11 mouse cellular contexts compared by ENCODE assay signal in genomic region chrX:20548880-20549440, GRCm38 (mm10). TPM values are rescaled to one million over a fixed set of nuclear protein-coding genes. Genes with fewer than 3 reads are reported as not detected.
A peak's percentile ranks its signal among the peaks of the same experiment; 100 is the strongest.
DNase-seq lines count a peak whose midpoint lies in the region; ATAC-seq and TF ChIP-seq lines count a peak whose summit lies in the region.
"Had no signal": no experiment of that assay in that cellular context is flagged by ENCODE, and none has a peak within 500 bp of the region (broad histone marks: within the 10 kb centered on the region; RNA-seq: fewer than 3 reads in every experiment).

No protein-coding gene starts in this region.

- H3K27ac ChIP-seq in heart, embryonic 12.5 days (ENCODE audit: poor library complexity, severe bottlenecking), result no peak overlapping the region
- H3K27ac ChIP-seq in midbrain, embryonic 13.5 days, result no peak overlapping the region
- no peak overlapping the region for H3K27ac ChIP-seq in midbrain, embryonic 11.5 days (ENCODE audit: low read depth, low read length)
- H3K27ac ChIP-seq in stomach, postnatal 0 days (replicated peaks), result no peak overlapping the region
- H3K27ac ChIP-seq: macrophage had no signal

- H3K9ac ChIP-seq in heart, embryonic 12.5 days, result no peak overlapping the region
- H3K9ac ChIP-seq in midbrain, embryonic 13.5 days (replicated peaks), result no peak overlapping the region
- H3K9ac ChIP-seq in midbrain, embryonic 11.5 days (ENCODE audit: low read length), result no peak overlapping the region
- no peak overlapping the region for H3K9ac ChIP-seq in stomach, postnatal 0 days (ENCODE audit: low read length)

- no peaks in the 10 kb centered on the region for H3K27me3 ChIP-seq in heart, embryonic 12.5 days (replicated peaks)
- no peaks in the 10 kb centered on the region for H3K27me3 ChIP-seq in midbrain, embryonic 13.5 days
- H3K27me3 ChIP-seq in midbrain, embryonic 11.5 days (ENCODE audit: control insufficient read depth, insufficient read depth, low read length), result no peaks in the 10 kb centered on the region
- no peaks in the 10 kb centered on the region for H3K27me3 ChIP-seq in stomach, postnatal 0 days (ENCODE audit: control insufficient read depth, insufficient read depth, low read length)

- peak overlapping the region; percentile 45; the same call in 1 of the 2 replicates for H3K4me3 ChIP-seq in heart, embryonic 12.5 days
- H3K4me3 ChIP-seq in midbrain, embryonic 13.5 days (replicated peaks), result no peak overlapping the region; the same call in 1 of the 2 replicates
- no peak overlapping the region for H3K4me3 ChIP-seq in midbrain, embryonic 11.5 days (ENCODE audit: low read depth, low read length)
- H3K4me3 ChIP-seq in stomach, postnatal 0 days (ENCODE audit: low read depth, low read length), result no peak overlapping the region

- peak overlapping the region; percentile 63 for H3K4me2 ChIP-seq in heart, embryonic 12.5 days
- peak overlapping the region; percentile 60; the same call in 1 of the 2 replicates for H3K4me2 ChIP-seq in midbrain, embryonic 13.5 days (replicated peaks)
- no peak overlapping the region for H3K4me2 ChIP-seq in midbrain, embryonic 11.5 days
- H3K4me2 ChIP-seq in stomach, postnatal 0 days (replicated peaks; ENCODE audit: low read depth), result peak overlapping the region; percentile 61

- no peaks in the 10 kb centered on the region for H3K36me3 ChIP-seq in heart, embryonic 12.5 days
- no peaks in the 10 kb centered on the region for H3K36me3 ChIP-seq in midbrain, embryonic 13.5 days
- H3K36me3 ChIP-seq in midbrain, embryonic 11.5 days (ENCODE audit: control insufficient read depth, insufficient read depth, low read length), result no peaks in the 10 kb centered on the region
- H3K36me3 ChIP-seq in stomach, postnatal 0 days (ENCODE audit: control insufficient read depth, insufficient read depth, low read length), result no peaks in the 10 kb centered on the region

- WGBS in heart, embryonic 12.5 days, result 20% methylated on average over 1 of the region's 1 CpGs
- 35% methylated on average over 1 of the region's 1 CpGs for WGBS in midbrain, embryonic 13.5 days
- WGBS in midbrain, embryonic 11.5 days, result 39% methylated on average over 1 of the region's 1 CpGs
- WGBS in stomach, postnatal 0 days, result 21% methylated on average over 1 of the region's 1 CpGs

- no peak for TF ChIP-seq CTCF in stomach, postnatal 0 days (IDR thresholded peaks at IDR 0.05; ENCODE audit: low read depth)

- no peak for DNase-seq in heart, adult 18-20 months
- no peak for DNase-seq in midbrain, embryonic 11.5 days (ENCODE audit: low spot score, missing footprints)
- DNase-seq in kidney, postnatal 14 days, result peak; percentile 43
- DNase-seq in stomach, postnatal 0 days (ENCODE audit: low spot score), result no peak
- no peak for DNase-seq in adipocyte (ENCODE audit: low spot score)
- no peak for DNase-seq in left cerebral cortex, adult 11 months (ENCODE audit: low spot score)

- no peak for ATAC-seq in heart, embryonic 12.5 days (ENCODE audit: insufficient number of reproducible peaks, low FRiP score)
- ATAC-seq in midbrain, embryonic 13.5 days, result no peak
- no peak for ATAC-seq in midbrain, embryonic 11.5 days (ENCODE audit: low FRiP score)
- ATAC-seq in stomach, postnatal 0 days (ENCODE audit: low FRiP score, low TSS enrichment), result no peak
- ATAC-seq: Patski had no signal

- TF ChIP-seq EP300 in stomach, postnatal 0 days (optimal IDR thresholded peaks at IDR 0.05), result no peak

- no peaks in the 10 kb centered on the region for H3K4me1 ChIP-seq in heart, embryonic 12.5 days (replicated peaks)
- H3K4me1 ChIP-seq in midbrain, embryonic 13.5 days (replicated peaks), result no peaks in the 10 kb centered on the region
- H3K4me1 ChIP-seq in midbrain, embryonic 11.5 days (ENCODE audit: control insufficient read depth, insufficient read depth, low read length), result no peaks in the 10 kb centered on the region
- H3K4me1 ChIP-seq in stomach, postnatal 0 days (replicated peaks; ENCODE audit: control insufficient read depth, insufficient read depth), result no peaks in the 10 kb centered on the region

- no peaks in the 10 kb centered on the region for H3K9me3 ChIP-seq in heart, embryonic 12.5 days (replicated peaks)
- no peaks in the 10 kb centered on the region for H3K9me3 ChIP-seq in midbrain, embryonic 13.5 days
- H3K9me3 ChIP-seq in midbrain, embryonic 11.5 days (ENCODE audit: control insufficient read depth, low read length), result no peaks in the 10 kb centered on the region
- H3K9me3 ChIP-seq in stomach, postnatal 0 days (ENCODE audit: control insufficient read depth, low read length), result no peaks in the 10 kb centered on the region

RNA-seq across cellular contexts. Expression of gene Rgn, which starts 0.6 kb away (rescaled TPM):
- 0.54 and 1.6 TPM in 2 replicates for polyA plus RNA-seq in heart, embryonic 12.5 days (2016; fragmentation: Nextera tagmentation; extraction: Ambion mirVana)
- under 1 TPM; 0.28 to 0.52 TPM for total RNA-seq in heart, adult 18-20 months (2021)
- 0.12 and 0.32 TPM in 2 replicates for polyA plus RNA-seq in midbrain, embryonic 13.5 days (2015; fragmentation: Nextera tagmentation; extraction: Ambion mirVana)
- polyA plus RNA-seq in midbrain, embryonic 11.5 days (2014; fragmentation: Nextera tagmentation; extraction: Ambion mirVana), result 0.08 and 0.48 TPM in 2 replicates
- polyA plus RNA-seq in stomach, postnatal 0 days (2015; fragmentation: Nextera tagmentation; extraction: Ambion mirVana), result 1.8 and 2.5 TPM in 2 replicates
- polyA plus RNA-seq: C2C12, macrophage had no signal
